Mouse (Mus musculus) testis, adult 2 months (tissue): ENCODE measurements around the gene Adgrv1.

ENCODE experiments used
- CTCF ChIP-seq: fragments of 200-500 bp; IDR thresholded peaks from 2 replicates; pipeline ENCODE4 v1.5.1; 2012; ENCODE audit warnings: low read depth, mild to moderate bottlenecking, inconsistent platforms, low read length, moderate library complexity; ENCODE audit not compliant: control insufficient read depth, insufficient read depth, insufficient replicate concordance
- POLR2A ChIP-seq: fragments of 200-500 bp; IDR thresholded peaks from 2 replicates; pipeline ENCODE4 v1.6.1; 2012; ENCODE audit warnings: low read depth, mild to moderate bottlenecking, inconsistent platforms, low read length, moderate library complexity; ENCODE audit not compliant: control insufficient read depth

- TF ChIP-seq CTCF (no peak), POLR2A (no peak)
These were observed 353.6 kb downstream of the Adgrv1 start for GRCm38 (mm10) chr13:81279351-81279736.
